Mouse (Mus musculus): ENCODE measurements around the gene Tceal3.
"Not testable (repeated sequence)": the region's sequence is repeated elsewhere in the genome, so short reads cannot be mapped to it uniquely, and the experiment has no call there.

Tceal3 gene

DNA sequence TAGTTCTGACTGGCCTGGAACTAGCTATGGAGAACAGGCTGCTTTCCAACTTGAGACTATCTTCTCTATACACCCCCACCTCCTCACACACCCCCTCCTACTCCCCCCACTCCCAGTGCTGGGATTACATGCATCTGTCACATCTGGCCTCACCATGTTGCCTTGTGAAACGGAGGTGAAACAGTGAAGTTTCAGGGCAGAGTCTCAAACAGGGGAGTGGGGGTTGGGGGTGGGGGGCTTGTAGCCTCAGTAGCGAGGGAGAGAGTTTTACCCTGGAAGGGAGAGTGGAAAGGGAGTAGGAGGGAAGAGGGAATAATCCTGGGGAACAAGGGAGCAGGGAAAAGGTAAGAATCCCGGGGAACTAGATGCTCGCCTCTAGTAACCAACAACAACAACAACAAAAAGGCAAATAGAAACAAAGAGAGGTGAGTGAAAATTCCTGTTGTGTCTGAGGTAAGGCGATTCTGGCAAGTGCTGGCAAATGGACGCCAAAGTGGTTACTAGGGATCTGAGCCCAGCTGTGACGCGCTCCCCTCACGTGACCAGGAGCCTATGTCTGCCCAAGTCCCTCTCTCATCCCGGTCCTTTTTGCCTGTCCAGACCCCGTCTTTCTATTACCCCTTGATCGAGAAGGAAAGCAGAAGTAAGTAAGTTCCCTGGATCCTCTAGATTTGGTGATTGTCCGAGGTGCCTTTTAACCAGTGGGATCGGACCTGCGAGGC, 117.0 kb downstream of the Tceal3 start, which contains the start of gene Tceal1:
Gene Tceal1, plus strand, starts transcription at position 537 of the 722 bp plus-strand sequence.
- DNase-seq (ENCODE audit: low read depth), result no peak

- DNase-seq (ENCODE audit: low read depth), result no peak
These were observed 117.6 kb downstream of the Tceal3 start for GRCm38 (mm10) chrX:136708168-136708681.

- no peak for DNase-seq (ENCODE audit: low read depth)
These were observed 118.1 kb downstream of the Tceal3 start for GRCm38 (mm10) chrX:136708782-136709181.

- not testable (repeated sequence) for DNase-seq (ENCODE audit: low read depth)
These were observed 124.3 kb downstream of the Tceal3 start for GRCm38 (mm10) chrX:136714742-136715474.
